Mouse (Mus musculus) olfactory bulb, adult 2 months (tissue): ENCODE measurements around the gene Gm10160.

Experiments used
- CTCF ChIP-seq: fragments of 200-500 bp; IDR thresholded peaks from 2 replicates; pipeline ENCODE4 v1.5.1; 2012; ENCODE audit warnings: low read depth, mild to moderate bottlenecking, low read length, moderate library complexity; ENCODE audit not compliant: insufficient read depth
- POLR2A ChIP-seq: fragments of 200-500 bp; IDR thresholded peaks from 2 replicates; pipeline ENCODE4 v1.6.1; 2012; ENCODE audit warnings: mild to moderate bottlenecking, low read depth, low read length, moderate library complexity; ENCODE audit not compliant: insufficient read depth

DNA sequence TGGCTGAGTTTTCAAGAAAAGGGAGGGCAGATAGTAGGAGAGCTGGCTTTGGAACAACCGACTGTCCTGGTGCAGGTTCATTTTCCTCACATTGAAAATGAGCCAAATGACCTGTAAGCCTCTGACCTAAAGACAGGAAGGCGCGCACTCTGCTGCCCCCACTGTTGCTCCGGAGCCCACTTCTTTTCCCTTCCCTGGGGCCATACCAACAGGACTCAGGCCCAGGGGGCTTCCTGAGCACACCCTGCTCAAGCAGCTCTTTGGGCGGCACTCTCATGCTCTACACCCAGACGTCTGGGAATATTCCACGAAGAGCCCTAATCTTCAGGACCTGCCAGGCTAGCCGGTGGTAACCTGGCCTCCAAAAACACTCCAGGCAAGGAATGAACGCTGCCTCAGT is 2.6 kb upstream of the Gm10160 start:
- TF ChIP-seq CTCF (no peak), POLR2A (no peak)
